Mouse (Mus musculus): ENCODE data around the gene Kctd5. TPM values are rescaled to one million over a fixed set of nuclear protein-coding genes. Genes with fewer than 3 reads are reported as not detected.

Gene Kctd5
- polyA plus RNA-seq, 1 experiment from 2014 or later, result 82.8 TPM

- 84% methylated on average over 7 of the region's 7 CpGs for WGBS
- Histone ChIP-seq H3K4me3 (ENCODE audit: low read depth, low read length) (no peak overlapping the region), H3K36me3 (ENCODE audit: control insufficient read depth, insufficient read depth, low read length) (no peaks in the 10 kb centered on the region), H3K9ac (ENCODE audit: low read length) (no peak overlapping the region), H3K27ac (ENCODE audit: low read depth, low read length) (no peak overlapping the region), H3K27me3 (ENCODE audit: control insufficient read depth, insufficient read depth, low read length) (no peaks in the 10 kb centered on the region), H3K9me3 (ENCODE audit: control insufficient read depth, low read length) (no peaks in the 10 kb centered on the region), H3K4me2 (ENCODE audit: low read depth, low read length, severe bottlenecking) (no peak overlapping the region), H3K4me1 (replicated peaks; ENCODE audit: control insufficient read depth, insufficient read depth, low read length) (no peaks in the 10 kb centered on the region)
- DNase-seq (ENCODE audit: low spot score) (no peak), ATAC-seq (replicated peaks; ENCODE audit: low FRiP score) (no peak)
Observed at GRCm38 (mm10) chr17:24029477-24029876, 43.8 kb downstream of the Kctd5 start.

GRCm38 (mm10) chr17:24021375-24022199 is 51.7 kb downstream of the Kctd5 start:
- ATAC-seq (replicated peaks; ENCODE audit: low FRiP score) (no peak), DNase-seq (ENCODE audit: low spot score) (no peak)
- Histone ChIP-seq H3K27me3 (ENCODE audit: control insufficient read depth, insufficient read depth, low read length) (no peaks in the 10 kb centered on the region), H3K4me1 (replicated peaks; ENCODE audit: control insufficient read depth, insufficient read depth, low read length) (no peaks in the 10 kb centered on the region), H3K9ac (ENCODE audit: low read length) (no peak overlapping the region), H3K36me3 (ENCODE audit: control insufficient read depth, insufficient read depth, low read length) (no peaks in the 10 kb centered on the region), H3K4me2 (ENCODE audit: low read depth, low read length, severe bottlenecking) (no peak overlapping the region), H3K9me3 (ENCODE audit: control insufficient read depth, low read length) (no peaks in the 10 kb centered on the region), H3K27ac (ENCODE audit: low read depth, low read length) (no peak overlapping the region), H3K4me3 (ENCODE audit: low read depth, low read length) (no peak overlapping the region)
- WGBS, result 77% methylated on average over 5 of the region's 5 CpGs

- Histone ChIP-seq H3K4me1 (replicated peaks; ENCODE audit: control insufficient read depth, insufficient read depth, low read length) (no peaks in the 10 kb centered on the region), H3K9me3 (ENCODE audit: control insufficient read depth, low read length) (no peaks in the 10 kb centered on the region), H3K27ac (ENCODE audit: low read depth, low read length) (no peak overlapping the region), H3K36me3 (ENCODE audit: control insufficient read depth, insufficient read depth, low read length) (no peaks in the 10 kb centered on the region), H3K9ac (ENCODE audit: low read length) (no peak overlapping the region), H3K4me3 (ENCODE audit: low read depth, low read length) (no peak overlapping the region), H3K27me3 (ENCODE audit: control insufficient read depth, insufficient read depth, low read length) (no peaks in the 10 kb centered on the region), H3K4me2 (ENCODE audit: low read depth, low read length, severe bottlenecking) (no peak overlapping the region)
- WGBS, result 84% methylated on average over 6 of the region's 6 CpGs
- ATAC-seq (replicated peaks; ENCODE audit: low FRiP score) (no peak), DNase-seq (ENCODE audit: low spot score) (no peak)
Observed at GRCm38 (mm10) chr17:24020696-24021095, 52.6 kb downstream of the Kctd5 start.

- no peaks in the 10 kb centered on the region for H3K4me1 ChIP-seq (replicated peaks; ENCODE audit: control insufficient read depth, insufficient read depth, low read length)
- H3K27me3 ChIP-seq (ENCODE audit: control insufficient read depth, insufficient read depth, low read length), result no peaks in the 10 kb centered on the region
- 28% methylated on average over 14 of the region's 14 CpGs for WGBS
- no peak overlapping the region for H3K4me3 ChIP-seq (ENCODE audit: low read depth, low read length)
- H3K27ac ChIP-seq (ENCODE audit: low read depth, low read length), result no peak overlapping the region
- ATAC-seq (replicated peaks; ENCODE audit: low FRiP score), result no peak
- no peaks in the 10 kb centered on the region for H3K36me3 ChIP-seq (ENCODE audit: control insufficient read depth, insufficient read depth, low read length)
- DNase-seq (ENCODE audit: low spot score), result no peak
- no peaks in the 10 kb centered on the region for H3K9me3 ChIP-seq (ENCODE audit: control insufficient read depth, low read length)
- no peak overlapping the region for H3K4me2 ChIP-seq (ENCODE audit: low read depth, low read length, severe bottlenecking)
- H3K9ac ChIP-seq (ENCODE audit: low read length), result no peak overlapping the region
Observed at GRCm38 (mm10) chr17:24015727-24016126, 57.6 kb downstream of the Kctd5 start.

- 90% methylated on average over 5 of the region's 5 CpGs for WGBS
- H3K4me2 ChIP-seq (ENCODE audit: low read depth, low read length, severe bottlenecking), result no peak overlapping the region
- H3K9ac ChIP-seq (ENCODE audit: low read length), result no peak overlapping the region
- DNase-seq (ENCODE audit: low spot score) (no peak), ATAC-seq (replicated peaks; ENCODE audit: low FRiP score) (no peak)
- H3K4me1 ChIP-seq (replicated peaks; ENCODE audit: control insufficient read depth, insufficient read depth, low read length), result no peaks in the 10 kb centered on the region
- H3K36me3 ChIP-seq (ENCODE audit: control insufficient read depth, insufficient read depth, low read length), result no peaks in the 10 kb centered on the region
- no peaks in the 10 kb centered on the region for H3K9me3 ChIP-seq (ENCODE audit: control insufficient read depth, low read length)
- H3K27me3 ChIP-seq (ENCODE audit: control insufficient read depth, insufficient read depth, low read length), result no peaks in the 10 kb centered on the region
- no peak overlapping the region for H3K27ac ChIP-seq (ENCODE audit: low read depth, low read length)
- H3K4me3 ChIP-seq (ENCODE audit: low read depth, low read length), result no peak overlapping the region
Observed at GRCm38 (mm10) chr17:24014433-24014965, 58.8 kb downstream of the Kctd5 start.

GRCm38 (mm10) chr17:24012921-24013320 is 60.4 kb downstream of the Kctd5 start:
- Histone ChIP-seq H3K4me2 (ENCODE audit: low read depth, low read length, severe bottlenecking) (no peak overlapping the region), H3K9ac (ENCODE audit: low read length) (no peak overlapping the region), H3K4me1 (replicated peaks; ENCODE audit: control insufficient read depth, insufficient read depth, low read length) (no peaks in the 10 kb centered on the region), H3K27me3 (ENCODE audit: control insufficient read depth, insufficient read depth, low read length) (no peaks in the 10 kb centered on the region), H3K4me3 (ENCODE audit: low read depth, low read length) (no peak overlapping the region), H3K27ac (ENCODE audit: low read depth, low read length) (no peak overlapping the region), H3K9me3 (ENCODE audit: control insufficient read depth, low read length) (no peaks in the 10 kb centered on the region), H3K36me3 (ENCODE audit: control insufficient read depth, insufficient read depth, low read length) (no peaks in the 10 kb centered on the region)
- WGBS, result 86% methylated on average over 2 of the region's 2 CpGs
- DNase-seq (ENCODE audit: low spot score) (no peak), ATAC-seq (replicated peaks; ENCODE audit: low FRiP score) (no peak)

- no peak for ATAC-seq (replicated peaks; ENCODE audit: low FRiP score)
Observed at GRCm38 (mm10) chr17:24009617-24010016, 63.7 kb downstream of the Kctd5 start.

GRCm38 (mm10) chr17:24008105-24008504 is 65.2 kb downstream of the Kctd5 start:
- Histone ChIP-seq H3K4me3 (ENCODE audit: low read depth, low read length) (no peak overlapping the region), H3K9me3 (ENCODE audit: control insufficient read depth, low read length) (no peaks in the 10 kb centered on the region), H3K9ac (ENCODE audit: low read length) (no peak overlapping the region), H3K27ac (ENCODE audit: low read depth, low read length) (no peak overlapping the region), H3K27me3 (ENCODE audit: control insufficient read depth, insufficient read depth, low read length) (no peaks in the 10 kb centered on the region), H3K4me1 (replicated peaks; ENCODE audit: control insufficient read depth, insufficient read depth, low read length) (no peaks in the 10 kb centered on the region), H3K4me2 (ENCODE audit: low read depth, low read length, severe bottlenecking) (no peak overlapping the region), H3K36me3 (ENCODE audit: control insufficient read depth, insufficient read depth, low read length) (no peaks in the 10 kb centered on the region)
- WGBS, result 81% methylated on average over 4 of the region's 4 CpGs
- ATAC-seq (replicated peaks; ENCODE audit: low FRiP score), result no peak
- DNase-seq (ENCODE audit: low spot score), result no peak

More at GRCm38 (mm10) chr17:24009617-24010016, 63.7 kb downstream of the Kctd5 start:
- no peaks in the 10 kb centered on the region for H3K27me3 ChIP-seq (ENCODE audit: control insufficient read depth, insufficient read depth, low read length)
- DNase-seq (ENCODE audit: low spot score), result no peak
- H3K9me3 ChIP-seq (ENCODE audit: control insufficient read depth, low read length), result no peaks in the 10 kb centered on the region
- H3K27ac ChIP-seq (ENCODE audit: low read depth, low read length), result no peak overlapping the region
- no peak overlapping the region for H3K4me2 ChIP-seq (ENCODE audit: low read depth, low read length, severe bottlenecking)
- H3K36me3 ChIP-seq (ENCODE audit: control insufficient read depth, insufficient read depth, low read length), result no peaks in the 10 kb centered on the region
- H3K4me1 ChIP-seq (replicated peaks; ENCODE audit: control insufficient read depth, insufficient read depth, low read length), result no peaks in the 10 kb centered on the region
- WGBS, result 63% methylated on average over 5 of the region's 5 CpGs
- no peak overlapping the region for H3K4me3 ChIP-seq (ENCODE audit: low read depth, low read length)
- no peak overlapping the region for H3K9ac ChIP-seq (ENCODE audit: low read length)

- DNase-seq (ENCODE audit: low spot score) (no peak), ATAC-seq (replicated peaks; ENCODE audit: low FRiP score) (no peak)
- Histone ChIP-seq H3K4me2 (ENCODE audit: low read depth, low read length, severe bottlenecking) (no peak overlapping the region), H3K27me3 (ENCODE audit: control insufficient read depth, insufficient read depth, low read length) (no peaks in the 10 kb centered on the region), H3K4me1 (replicated peaks; ENCODE audit: control insufficient read depth, insufficient read depth, low read length) (no peaks in the 10 kb centered on the region), H3K9ac (ENCODE audit: low read length) (no peak overlapping the region), H3K27ac (ENCODE audit: low read depth, low read length) (no peak overlapping the region), H3K36me3 (ENCODE audit: control insufficient read depth, insufficient read depth, low read length) (no peaks in the 10 kb centered on the region), H3K9me3 (ENCODE audit: control insufficient read depth, low read length) (no peaks in the 10 kb centered on the region), H3K4me3 (ENCODE audit: low read depth, low read length) (no peak overlapping the region)
- WGBS, result 71% methylated on average over 1 of the region's 1 CpGs
Observed at GRCm38 (mm10) chr17:24007391-24007790, 65.9 kb downstream of the Kctd5 start.

Measured in forebrain, embryonic 11.5 days (tissue).